Mouse (Mus musculus) embryonic facial prominence, embryonic 11.5 days (tissue): ENCODE data around the gene Padi2. TPM values are rescaled to one million over a fixed set of nuclear protein-coding genes. Genes with fewer than 3 reads are reported as not detected.

Source experiments
- ATAC-seq: fragments of 200-750 bp; cut with Nextera tagmentation; replicated peaks from 2 replicates; pipeline ENCODE4 v1.8.0; 2017; ENCODE audit warnings: low read depth; ENCODE audit not compliant: insufficient number of reproducible peaks, low FRiP score, low TSS enrichment
- DNase-seq: peaks from one replicate; pipeline ENCODE4 v3.0.0-alpha.2; 2015; ENCODE audit warnings: low spot score
- H3K27ac ChIP-seq: fragments of 300-500 bp; sonication (generic); replicated peaks from 2 replicates; pipeline ENCODE4 v1.5.1; 2014; ENCODE audit warnings: mild to moderate bottlenecking, low read depth, low read length, control low read depth
- H3K27me3 ChIP-seq: fragments of 300-500 bp; sonication (generic); 2 replicates; pipeline ENCODE4 v1.6.1; 2014; ENCODE audit warnings: mild to moderate bottlenecking, low read length, moderate library complexity, mixed read lengths; ENCODE audit not compliant: control insufficient read depth, insufficient read depth
- H3K36me3 ChIP-seq: fragments of 300-500 bp; sonication (generic); replicated peaks from 2 replicates; pipeline ENCODE4 v1.6.1; 2014; ENCODE audit warnings: low read depth, mild to moderate bottlenecking, low read length, moderate library complexity, mixed read lengths; ENCODE audit not compliant: control insufficient read depth, insufficient read depth
- H3K4me1 ChIP-seq: fragments of 300-500 bp; sonication (generic); 2 replicates; pipeline ENCODE4 v1.6.1; 2014; ENCODE audit warnings: low read length, mixed read lengths; ENCODE audit not compliant: control insufficient read depth, insufficient read depth
- H3K4me2 ChIP-seq: fragments of 300-500 bp; sonication (generic); 2 replicates; pipeline ENCODE4 v1.6.1; 2014; ENCODE audit warnings: low read depth, mild to moderate bottlenecking, control low read depth, low read length, moderate library complexity
- H3K4me3 ChIP-seq: fragments of 300-500 bp; sonication (generic); 2 replicates; pipeline ENCODE4 v1.5.1; 2014; ENCODE audit warnings: low read depth, low read length, control low read depth
- H3K9ac ChIP-seq: fragments of 300-500 bp; sonication (generic); replicated peaks from 2 replicates; pipeline ENCODE4 v1.6.1; 2014; ENCODE audit warnings: mild to moderate bottlenecking, control low read depth, low read length
- H3K9me3 ChIP-seq: fragments of 300-500 bp; sonication (generic); replicated peaks from 2 replicates; pipeline ENCODE4 v1.6.1; 2016; ENCODE audit warnings: mild to moderate bottlenecking, low read length, inconsistent platforms, mixed read lengths; ENCODE audit not compliant: control insufficient read depth
- WGBS: fragments of 180-500 bp; shearing (Covaris S2); extraction: QIAGEN DNeasy Blood & Tissue Kit; methylation state at CpG from one replicate; pipeline ENCODE4 v1.1.7; 2014; 5-methylcytosine and 5-hydroxymethylcytosine counted together
- polyA plus RNA-seq: library from polyadenylated mRNA; unstranded; fragments of >200 nt; fragmentation: Nextera tagmentation; extraction: Ambion mirVana; gene quantifications from 2 replicates; pipeline ENCODE4 v1.2.1, GENCODE M21; 2014

The Padi2 gene
- polyA plus RNA-seq, 1 experiment from 2014 or later: 2.4 TPM

DNA sequence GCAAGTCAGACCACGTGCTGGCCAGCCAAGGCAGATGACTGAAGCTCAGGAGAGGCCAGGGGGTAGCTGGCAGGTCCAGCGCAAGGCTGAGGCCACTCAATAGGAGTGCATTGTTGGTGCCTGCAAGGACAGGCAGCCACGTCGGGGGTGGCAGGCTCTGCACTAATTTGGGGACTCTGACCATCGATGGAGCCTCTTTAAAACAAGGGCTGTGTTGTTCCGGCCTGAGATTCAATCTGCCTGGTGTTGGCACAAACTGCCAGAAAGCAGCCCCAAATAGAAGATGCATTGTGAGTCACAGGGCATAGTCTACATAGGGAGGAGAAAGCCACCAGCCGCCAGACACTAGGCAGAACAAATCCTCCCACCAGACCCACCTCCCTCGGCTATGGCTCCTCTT is 23.6 kb downstream of the Padi2 start:
- 37% methylated on average over 8 of the region's 8 CpGs for WGBS
- H3K36me3 ChIP-seq: no peaks in the 10 kb centered on the region
- H3K4me3 ChIP-seq: no peak overlapping the region
- ATAC-seq (no peak), DNase-seq (no peak)
- no peak overlapping the region for H3K9ac ChIP-seq
- H3K9me3 ChIP-seq: no peaks in the 10 kb centered on the region
- H3K27me3 ChIP-seq: no peaks in the 10 kb centered on the region
- no peak overlapping the region for H3K27ac ChIP-seq
- no peak overlapping the region for H3K4me2 ChIP-seq
- no peaks in the 10 kb centered on the region for H3K4me1 ChIP-seq

DNA sequence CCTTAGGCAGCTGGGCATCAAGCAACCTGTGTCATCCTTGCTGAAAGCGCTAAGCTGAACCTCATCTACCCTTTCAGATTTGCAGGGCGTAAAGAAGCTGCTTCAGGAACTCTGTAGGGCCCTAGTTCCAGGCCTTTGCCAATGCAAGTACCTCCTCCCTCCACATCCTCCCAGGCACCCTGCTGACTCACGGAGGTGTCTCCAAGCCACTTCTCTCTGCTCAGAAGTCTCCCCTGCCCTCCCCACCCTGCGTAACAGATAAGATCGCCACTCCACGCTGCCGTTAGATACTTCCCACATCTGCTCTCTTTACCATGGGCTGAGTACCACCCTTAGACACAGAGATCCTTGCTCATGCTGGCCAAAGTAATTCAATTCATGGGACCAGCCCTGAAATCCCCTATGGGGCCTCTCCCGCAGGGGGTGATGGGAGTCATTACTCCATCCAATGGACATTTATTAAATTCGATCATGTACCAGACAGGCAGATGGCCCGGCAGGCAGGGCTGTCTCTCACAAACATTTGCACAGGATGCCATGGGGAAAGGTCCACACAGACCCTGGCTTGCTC is 24.8 kb downstream of the Padi2 start:
- H3K9ac ChIP-seq: no peak overlapping the region
- H3K27ac ChIP-seq: no peak overlapping the region
- DNase-seq (no peak), ATAC-seq (no peak)
- no peak overlapping the region for H3K4me2 ChIP-seq
- 75% methylated on average over 10 of the region's 10 CpGs for WGBS
- H3K4me1 ChIP-seq: no peaks in the 10 kb centered on the region
- no peaks in the 10 kb centered on the region for H3K9me3 ChIP-seq
- H3K36me3 ChIP-seq: no peaks in the 10 kb centered on the region
- no peak overlapping the region for H3K4me3 ChIP-seq
- H3K27me3 ChIP-seq: no peaks in the 10 kb centered on the region

DNA sequence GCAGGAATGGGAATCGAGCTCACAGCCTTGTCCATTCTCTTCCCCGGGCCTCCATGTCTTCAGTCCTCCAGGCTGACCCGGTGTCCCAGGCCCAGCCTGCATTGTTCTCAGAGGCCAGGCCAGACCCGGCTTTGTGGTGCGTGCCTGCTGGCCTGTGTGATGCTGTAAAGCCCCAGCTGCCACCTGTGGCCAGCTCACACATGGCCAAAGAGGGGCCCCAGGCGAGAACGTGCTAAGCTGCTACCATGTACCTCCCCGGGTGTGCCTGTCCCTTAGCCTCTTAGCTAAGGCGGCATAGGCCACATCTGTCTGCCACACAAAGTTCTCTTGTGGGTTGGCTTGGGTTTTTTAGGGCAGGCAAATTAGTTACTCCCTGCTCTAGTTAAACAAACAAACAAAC is 29.5 kb downstream of the Padi2 start:
- H3K4me1 ChIP-seq: no peaks in the 10 kb centered on the region
- H3K27ac ChIP-seq: no peak overlapping the region
- no peak for DNase-seq
- no peak overlapping the region for H3K9ac ChIP-seq
- H3K36me3 ChIP-seq: no peaks in the 10 kb centered on the region
- 83% methylated on average over 9 of the region's 9 CpGs for WGBS
- no peaks in the 10 kb centered on the region for H3K9me3 ChIP-seq
- H3K4me3 ChIP-seq: no peak overlapping the region
- ATAC-seq: no peak
- H3K4me2 ChIP-seq: no peak overlapping the region
- H3K27me3 ChIP-seq: no peaks in the 10 kb centered on the region

DNA sequence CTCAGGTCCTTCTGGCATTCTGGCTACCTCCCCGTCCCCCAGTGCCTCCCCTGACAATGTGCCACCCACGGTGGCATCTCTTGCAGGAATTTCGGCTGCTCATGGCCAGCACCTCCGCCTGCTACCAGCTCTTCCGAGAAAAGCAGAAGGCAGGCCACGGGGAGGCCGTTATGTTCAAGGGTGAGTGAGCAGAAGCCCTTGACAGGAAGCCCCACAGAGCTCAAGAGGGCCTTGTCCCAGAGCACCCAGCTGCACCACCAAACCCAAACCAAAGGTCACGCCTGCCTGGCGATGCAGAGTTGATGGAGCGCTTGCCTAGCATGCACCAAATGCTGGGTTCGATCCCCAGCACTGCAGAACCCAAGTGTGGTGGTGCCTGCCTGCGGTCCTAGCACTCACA is 38.2 kb downstream of the Padi2 start:
- no peaks in the 10 kb centered on the region for H3K4me1 ChIP-seq
- DNase-seq (no peak), ATAC-seq (no peak)
- H3K27me3 ChIP-seq: no peaks in the 10 kb centered on the region
- 89% methylated on average over 12 of the region's 12 CpGs for WGBS
- no peak overlapping the region for H3K4me3 ChIP-seq
- H3K4me2 ChIP-seq: no peak overlapping the region
- no peaks in the 10 kb centered on the region for H3K9me3 ChIP-seq
- no peak overlapping the region for H3K27ac ChIP-seq
- H3K9ac ChIP-seq: no peak overlapping the region
- no peaks in the 10 kb centered on the region for H3K36me3 ChIP-seq

DNA sequence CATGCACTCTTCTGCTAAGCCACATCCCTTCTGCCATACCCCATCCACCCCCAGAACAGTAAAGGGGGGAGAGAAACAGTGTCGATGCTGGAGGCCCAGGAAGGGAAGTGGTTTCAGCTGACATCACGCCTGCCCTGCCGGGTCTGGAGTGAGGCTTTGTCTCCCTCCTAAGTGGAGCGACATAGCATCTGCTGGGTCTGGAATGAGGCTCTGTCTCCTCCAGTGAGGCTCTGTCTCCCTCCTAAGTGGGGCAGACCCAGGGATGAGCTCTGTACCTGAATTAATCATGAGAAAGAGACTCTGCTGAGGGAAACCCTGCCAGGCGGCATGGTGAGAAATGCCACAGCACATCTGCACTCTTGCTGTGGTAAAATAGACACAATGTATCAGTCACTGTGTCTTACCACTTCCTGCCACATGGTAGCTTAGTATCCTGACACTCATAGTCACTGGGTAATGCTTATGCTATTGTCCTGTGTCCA is 38.9 kb downstream of the Padi2 start:
- H3K36me3 ChIP-seq: no peaks in the 10 kb centered on the region
- no peaks in the 10 kb centered on the region for H3K27me3 ChIP-seq
- ATAC-seq (no peak), DNase-seq (no peak)
- no peak overlapping the region for H3K27ac ChIP-seq
- H3K9ac ChIP-seq: no peak overlapping the region
- no peaks in the 10 kb centered on the region for H3K9me3 ChIP-seq
- no peak overlapping the region for H3K4me2 ChIP-seq
- H3K4me1 ChIP-seq: no peaks in the 10 kb centered on the region
- no peak overlapping the region for H3K4me3 ChIP-seq
- 92% methylated on average over 5 of the region's 5 CpGs for WGBS

DNA sequence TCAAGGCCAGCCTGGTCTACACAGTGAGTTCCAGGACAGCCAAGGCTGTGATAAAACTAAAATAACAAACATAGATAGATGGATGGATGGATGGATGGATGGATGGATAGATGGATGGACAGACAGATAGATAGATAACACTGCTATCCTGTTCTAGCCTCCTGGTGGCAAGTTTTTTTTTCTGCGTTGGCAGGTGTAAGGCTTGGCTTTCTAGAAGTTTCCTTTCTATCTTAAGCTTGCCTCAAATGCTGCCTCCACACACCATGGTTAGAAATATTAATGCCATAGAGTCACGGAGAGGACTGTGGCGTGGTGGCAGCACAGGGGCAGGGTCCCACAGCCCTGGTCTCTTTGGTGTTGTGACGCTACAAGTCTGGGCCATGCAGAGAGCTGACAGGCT is 39.4 kb downstream of the Padi2 start:
- WGBS: 93% methylated on average over 4 of the region's 4 CpGs

DNA sequence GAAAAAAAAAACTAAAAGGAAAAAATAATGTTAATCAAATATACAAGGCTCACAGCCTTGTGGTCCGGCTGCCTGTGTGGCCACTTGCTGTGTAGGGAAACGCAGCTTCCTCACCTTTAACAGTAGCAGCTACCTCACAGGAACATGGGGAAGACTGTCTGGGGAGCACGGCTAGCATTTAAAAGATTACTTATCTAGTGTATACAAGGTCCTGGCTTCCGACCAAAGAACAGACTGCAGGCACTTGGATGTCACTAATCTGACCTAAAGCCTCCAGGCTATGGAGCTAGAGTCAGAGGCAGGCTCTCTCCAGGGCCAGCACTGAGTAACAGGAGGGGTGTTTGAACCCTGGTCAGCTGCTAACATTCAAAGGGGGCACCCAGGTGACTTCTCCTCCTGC is 39.9 kb downstream of the Padi2 start:
- no peaks in the 10 kb centered on the region for H3K9me3 ChIP-seq
- no peaks in the 10 kb centered on the region for H3K27me3 ChIP-seq
- WGBS: 74% methylated on average over 4 of the region's 4 CpGs
- no peak for DNase-seq
- no peaks in the 10 kb centered on the region for H3K4me1 ChIP-seq
- no peak for ATAC-seq
- no peak overlapping the region for H3K9ac ChIP-seq
- H3K4me3 ChIP-seq: no peak overlapping the region
- H3K36me3 ChIP-seq: no peaks in the 10 kb centered on the region
- no peak overlapping the region for H3K4me2 ChIP-seq
- no peak overlapping the region for H3K27ac ChIP-seq

More for the DNA sequence above, 39.4 kb downstream of the Padi2 start:
- ATAC-seq (no peak), DNase-seq (no peak)
- Histone ChIP-seq H3K4me2 (no peak overlapping the region), H3K27me3 (no peaks in the 10 kb centered on the region), H3K36me3 (no peaks in the 10 kb centered on the region), H3K4me3 (no peak overlapping the region), H3K27ac (no peak overlapping the region), H3K9me3 (no peaks in the 10 kb centered on the region), H3K9ac (no peak overlapping the region), H3K4me1 (no peaks in the 10 kb centered on the region)

DNA sequence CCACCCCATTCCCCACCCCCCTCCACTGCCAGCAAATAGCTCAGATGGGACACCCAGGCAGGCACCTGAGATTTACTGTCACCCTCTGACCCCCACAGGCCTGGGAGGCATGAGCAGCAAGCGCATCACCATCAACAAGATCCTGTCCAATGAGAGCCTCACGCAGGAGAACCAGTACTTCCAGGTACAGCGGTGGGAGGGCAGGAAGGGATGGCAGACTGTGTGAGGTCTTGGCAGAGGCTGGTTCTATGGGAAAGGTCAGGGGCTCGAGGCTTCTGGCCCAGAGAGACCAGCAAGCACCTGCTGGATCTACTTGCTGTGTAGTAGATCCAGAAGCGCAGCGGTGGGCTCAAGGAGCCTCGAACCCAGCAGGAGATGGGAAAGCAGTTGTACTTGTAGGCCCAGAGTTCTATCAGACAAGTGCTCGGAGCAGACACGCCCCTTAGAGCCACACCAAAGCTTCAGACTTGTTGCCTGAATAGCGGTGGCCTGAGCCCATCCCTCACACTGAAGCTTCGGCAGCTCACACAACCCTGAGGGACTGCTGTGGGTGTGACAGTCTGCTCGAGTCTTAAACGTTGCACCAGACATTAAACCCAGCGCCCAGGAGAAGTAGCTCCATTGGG is 40.5 kb downstream of the Padi2 start:
- Histone ChIP-seq H3K27ac (no peak overlapping the region), H3K4me2 (no peak overlapping the region), H3K9me3 (no peaks in the 10 kb centered on the region), H3K27me3 (no peaks in the 10 kb centered on the region), H3K36me3 (no peaks in the 10 kb centered on the region), H3K4me3 (no peak overlapping the region), H3K4me1 (no peaks in the 10 kb centered on the region), H3K9ac (no peak overlapping the region)
- WGBS: 78% methylated on average over 14 of the region's 14 CpGs
- no peak for ATAC-seq
- DNase-seq: no peak
